Mouse (Mus musculus) cerebellum, postnatal 4 days (tissue): ENCODE results near the gene Fam192a.
A peak's percentile ranks its signal among the peaks of the same experiment; 100 is the strongest.

Experiments used
- DNase-seq, 2 experiments: peaks; one replicate each; pipeline ENCODE4 v3.0.0; 2022; ENCODE audit warnings: low spot score in 2 of 2, mixed read lengths in 1 of 2

The Fam192a gene

GRCm38 (mm10) chr8:94601607-94602385, at the start of gene Fam192a, which contains the start of gene Rspry1:
Gene Fam192a, minus strand, starts transcription at chr8:94601997.
Gene Rspry1, plus strand, starts transcription at chr8:94601937.
- DNase-seq, result peak; percentile 99 to 100

GRCm38 (mm10) chr8:94649496-94649895, 47.7 kb upstream of the Fam192a start:
- DNase-seq, result no peak

- no peak for DNase-seq
Observed at GRCm38 (mm10) chr8:94646165-94646564, 44.4 kb upstream of the Fam192a start.

GRCm38 (mm10) chr8:94645202-94645601, 43.4 kb upstream of the Fam192a start:
- DNase-seq, result no peak

GRCm38 (mm10) chr8:94641938-94642337, 40.1 kb upstream of the Fam192a start:
- no peak for DNase-seq

GRCm38 (mm10) chr8:94641183-94641582, 39.4 kb upstream of the Fam192a start:
- no peak for DNase-seq

- DNase-seq, result no peak
Observed at GRCm38 (mm10) chr8:94634211-94634610, 32.4 kb upstream of the Fam192a start.

GRCm38 (mm10) chr8:94633564-94634194, 31.9 kb upstream of the Fam192a start:
- DNase-seq, result no peak

- no peak for DNase-seq
Observed at GRCm38 (mm10) chr8:94624885-94625284, 23.1 kb upstream of the Fam192a start.

GRCm38 (mm10) chr8:94607064-94607463, 5.3 kb upstream of the Fam192a start:
- DNase-seq, result no peak

- DNase-seq, result no peak
Observed at GRCm38 (mm10) chr8:94604030-94604429, 2.2 kb upstream of the Fam192a start.

- DNase-seq, result no peak
Observed at GRCm38 (mm10) chr8:94602471-94603131, 804 bp upstream of the Fam192a start.

- no peak for DNase-seq
Observed at GRCm38 (mm10) chr8:94601034-94601606, 677 bp downstream of the Fam192a start.

GRCm38 (mm10) chr8:94600478-94600877, 1.3 kb downstream of the Fam192a start:
- no peak for DNase-seq

- no peak for DNase-seq
Observed at GRCm38 (mm10) chr8:94594211-94594610, 7.6 kb downstream of the Fam192a start.

GRCm38 (mm10) chr8:94591691-94592090, 10.1 kb downstream of the Fam192a start:
- DNase-seq, result no peak

GRCm38 (mm10) chr8:94584238-94584817, 17.5 kb downstream of the Fam192a start:
- DNase-seq, result peak in 1 of 2 experiments; percentile 60

GRCm38 (mm10) chr8:94582569-94582968, 19.2 kb downstream of the Fam192a start:
- DNase-seq, result no peak

GRCm38 (mm10) chr8:94581820-94582483, 19.8 kb downstream of the Fam192a start:
- no peak for DNase-seq

- DNase-seq, result no peak
Observed at GRCm38 (mm10) chr8:94575148-94575547, 26.6 kb downstream of the Fam192a start.
